In the genomic region with DNA sequence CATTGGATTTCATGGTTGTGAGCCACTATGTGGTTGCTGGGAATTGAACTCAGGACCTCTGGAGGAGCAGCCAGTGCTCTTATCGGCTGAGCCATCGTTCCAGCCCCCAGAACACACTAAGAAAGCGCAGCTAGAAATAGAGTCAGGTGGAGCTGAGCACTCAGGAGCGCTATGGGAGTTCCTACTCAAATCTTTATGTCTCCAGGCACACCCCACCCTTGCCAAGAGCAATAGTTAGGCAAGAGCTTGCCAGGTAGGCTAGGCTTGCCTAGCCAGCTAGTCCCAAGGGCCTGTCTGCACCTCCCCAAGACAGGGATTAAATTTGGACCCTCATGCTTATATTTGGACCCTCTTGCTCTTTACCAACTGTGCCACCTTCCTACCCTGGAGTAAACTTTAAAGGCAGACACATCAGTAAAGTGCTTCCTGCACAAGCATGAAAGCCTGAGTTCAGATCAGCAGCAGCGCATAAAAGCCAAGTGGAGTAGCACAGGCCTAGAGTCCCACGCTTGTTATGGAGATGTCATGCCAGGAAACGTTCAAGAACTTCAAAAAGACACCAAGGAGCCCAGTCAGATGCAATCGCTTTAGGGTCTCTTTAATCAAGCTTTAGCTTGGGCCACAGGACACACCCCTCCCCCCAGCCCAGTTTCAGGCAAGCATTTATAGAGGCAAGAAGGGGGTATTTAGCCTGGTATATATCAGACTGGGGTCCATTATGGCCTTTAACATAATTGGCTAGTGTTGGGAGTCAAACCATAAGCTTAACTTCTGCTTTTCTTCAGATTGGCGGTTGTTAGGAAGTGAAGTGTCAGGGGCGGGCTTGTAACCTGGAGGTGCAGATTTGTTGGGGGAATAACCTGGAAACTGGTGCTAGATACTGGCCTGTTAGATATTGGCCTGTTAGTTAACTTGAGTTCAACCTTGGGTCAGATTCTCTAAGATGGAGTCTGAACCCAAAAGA, we compare ENCODE assay signal across 26 mouse cellular contexts. TPM values are rescaled to one million over a fixed set of nuclear protein-coding genes. Genes with fewer than 3 reads are reported as not detected.
A peak's percentile ranks its signal among the peaks of the same experiment; 100 is the strongest.
DNase-seq lines count a peak whose midpoint lies in the region; ATAC-seq and TF ChIP-seq lines count a peak whose summit lies in the region.
"Had no signal": no experiment of that assay in that cellular context is flagged by ENCODE, and none has a peak within 500 bp of the region (broad histone marks: within the 10 kb centered on the region; RNA-seq: fewer than 3 reads in every experiment).

No protein-coding gene starts in this region.

- DNase-seq in heart, adult 11 months = peak; percentile 89
- DNase-seq in heart, adult 9 months (ENCODE audit: low spot score in 2 of 2) = no peak
- DNase-seq in 416B (ENCODE audit: low read depth) (peak; percentile 47), MEL (ENCODE audit: low read depth, low spot score) (peak; percentile 70)
- DNase-seq in gastrocnemius, postnatal 36 days = no peak
- DNase-seq: cerebellum, adult 18-20 months; cerebellum, postnatal 25 days; embryo, embryonic 11 days; gastrocnemius, postnatal 25 days; heart, postnatal 10 days; kidney, postnatal 4 days; lung, adult 18-20 months; lung, postnatal 10 days; thymus, postnatal 25 days had no signal

- H3K27ac ChIP-seq in MEL (ENCODE audit: control insufficient read depth, low read depth, low read length) = no peak overlapping the region
- peak overlapping the region; percentile 23; the same call in 1 of the 2 replicates for H3K27ac ChIP-seq in stomach, embryonic 15.5 days
- no peak overlapping the region for H3K27ac ChIP-seq in hindbrain, embryonic 13.5 days
- H3K27ac ChIP-seq: embryonic facial prominence, embryonic 13.5 days; forebrain, embryonic 12.5 days; limb, embryonic 13.5 days; midbrain, embryonic 10.5 days; neural tube, embryonic 15.5 days had no signal

- no peak for TF ChIP-seq RAD21 in MEL (IDR thresholded peaks at IDR 0.05; ENCODE audit: low read depth, low read length)

- no peaks in the 10 kb centered on the region for H3K27me3 ChIP-seq in MEL (ENCODE audit: control insufficient read depth in 1 of 2, insufficient read depth in 2 of 2, low read length in 2 of 2)
- H3K27me3 ChIP-seq in stomach, embryonic 15.5 days (replicated peaks) = no peaks in the 10 kb centered on the region
- peaks cover 17% of the 10 kb centered on the region for H3K27me3 ChIP-seq in hindbrain, embryonic 13.5 days
- H3K27me3 ChIP-seq: embryonic facial prominence, embryonic 13.5 days; limb, embryonic 13.5 days had no signal

- no peak overlapping the region for H3K4me2 ChIP-seq in stomach, embryonic 15.5 days
- no peak overlapping the region for H3K4me2 ChIP-seq in hindbrain, embryonic 13.5 days
- H3K4me2 ChIP-seq: embryonic facial prominence, embryonic 13.5 days; forebrain, embryonic 12.5 days; heart, embryonic 11.5 days; limb, embryonic 13.5 days; neural tube, embryonic 15.5 days had no signal

- H3K79me2 ChIP-seq in MEL (ENCODE audit: control insufficient read depth, insufficient read depth, low read length, poor library complexity) = peaks cover 7% of the 10 kb centered on the region

- no peak for ATAC-seq in stomach, embryonic 15.5 days (ENCODE audit: insufficient read depth, low FRiP score, low read depth)
- no peak for ATAC-seq in hindbrain, embryonic 13.5 days (ENCODE audit: low FRiP score)

- TF ChIP-seq POLR2A in MEL (IDR thresholded peaks at IDR 0.05; ENCODE audit: control insufficient read depth in 1 of 2, insufficient read depth in 1 of 2, low read depth in 1 of 2, low read length in 2 of 2, poor library complexity in 1 of 2) = no peak

- H3K4me3 ChIP-seq in MEL (ENCODE audit: control insufficient read depth in 1 of 2, insufficient read depth in 1 of 2, low read depth in 2 of 2, low read length in 2 of 2) = no peak overlapping the region
- no peak overlapping the region for H3K4me3 ChIP-seq in stomach, embryonic 15.5 days (replicated peaks)
- H3K4me3 ChIP-seq in hindbrain, embryonic 13.5 days = no peak overlapping the region
- H3K4me3 ChIP-seq: embryonic facial prominence, embryonic 13.5 days; erythroblast, embryonic 14.5 days; forebrain, embryonic 12.5 days; limb, embryonic 13.5 days; midbrain, embryonic 10.5 days; neural tube, embryonic 15.5 days had no signal

- H3K4me1 ChIP-seq in MEL (ENCODE audit: control insufficient read depth in 1 of 2, insufficient read depth in 2 of 2, low read length in 2 of 2) = peaks cover 0 to 22% of the 10 kb centered on the region in 2 experiments; a peak in 2 of 4 replicates
- H3K4me1 ChIP-seq in stomach, embryonic 15.5 days = peaks cover 4% of the 10 kb centered on the region
- peaks cover 13% of the 10 kb centered on the region for H3K4me1 ChIP-seq in hindbrain, embryonic 13.5 days (replicated peaks)
- H3K4me1 ChIP-seq: limb, embryonic 13.5 days had no signal

- no peak for TF ChIP-seq CTCF in MEL (IDR thresholded peaks at IDR 0.05 in 2 of 3, conservative IDR thresholded peaks at IDR 0.05 in 1 of 3; ENCODE audit: control insufficient read depth in 1 of 3, insufficient read depth in 1 of 3, low read depth in 2 of 3, low read length in 3 of 3, poor library complexity in 1 of 3, severe bottlenecking in 1 of 3)

- WGBS in stomach, embryonic 15.5 days = 68% methylated on average over 10 of the region's 10 CpGs
- WGBS in hindbrain, embryonic 13.5 days = 80% methylated on average over 10 of the region's 10 CpGs

- TF ChIP-seq EP300 in MEL (IDR thresholded peaks at IDR 0.05; ENCODE audit: low read depth in 1 of 2, low read length in 2 of 2) = no peak

- intact Hi-C loops in gastrocnemius, postnatal 36 days (cut with DNase I) = no loop called here

- H3K9me3 ChIP-seq in MEL (replicated peaks; ENCODE audit: insufficient read depth, low read length) = no peaks in the 10 kb centered on the region
- no peaks in the 10 kb centered on the region for H3K9me3 ChIP-seq in stomach, embryonic 15.5 days
- H3K9me3 ChIP-seq in hindbrain, embryonic 13.5 days = no peaks in the 10 kb centered on the region
- H3K9me3 ChIP-seq: embryonic facial prominence, embryonic 13.5 days; forebrain, embryonic 12.5 days; limb, embryonic 13.5 days; midbrain, embryonic 10.5 days; neural tube, embryonic 15.5 days had no signal

- no peak overlapping the region for H3K9ac ChIP-seq in MEL (ENCODE audit: control insufficient read depth, low read depth, low read length, poor library complexity, severe bottlenecking)
- no peak overlapping the region for H3K9ac ChIP-seq in stomach, embryonic 15.5 days
- H3K9ac ChIP-seq in hindbrain, embryonic 13.5 days = no peak overlapping the region
- H3K9ac ChIP-seq: embryonic facial prominence, embryonic 13.5 days; forebrain, embryonic 12.5 days; limb, embryonic 13.5 days; neural tube, embryonic 15.5 days had no signal

- H3K36me3 ChIP-seq in MEL (ENCODE audit: control insufficient read depth in 1 of 2, insufficient read depth in 2 of 2, low read length in 2 of 2) = peaks cover 0 to 17% of the 10 kb centered on the region in 2 experiments; a peak in 2 of 4 replicates
- H3K36me3 ChIP-seq in stomach, embryonic 15.5 days = no peaks in the 10 kb centered on the region
- no peaks in the 10 kb centered on the region for H3K36me3 ChIP-seq in hindbrain, embryonic 13.5 days
- H3K36me3 ChIP-seq: embryonic facial prominence, embryonic 13.5 days; forebrain, embryonic 12.5 days; limb, embryonic 13.5 days; midbrain, embryonic 10.5 days; neural tube, embryonic 15.5 days had no signal

TF ChIP-seq in MEL, 35 proteins besides CTCF, POLR2A, EP300 and RAD21:
- TF ChIP-seq UBTF (IDR thresholded peaks at IDR 0.05; ENCODE audit: borderline replicate concordance, insufficient read depth, low read depth, low read length) (no peak), GATA1 (IDR thresholded peaks at IDR 0.05; ENCODE audit: low read depth, low read length) (0 out of 2 replicates have a peak, but pooled peaks have one; percentile 6)
TF ChIP-seq in MEL: peak in this region for 1.

RNA-seq across cellular contexts. Expression of a gene that starts 2.9 kb away (rescaled TPM):
- 10.3 and 13.0 TPM in 2 replicates for total RNA-seq in MEL (2012; rRNA removed)
- 10 to 100 TPM in 1 of 2 experiments, not detected in 1; 20.8 TPM for polyA plus RNA-seq in MEL (2012; ENCODE audit: insufficient read depth in 1 of 2, insufficient read length in 2 of 2, low read depth in 1 of 2, low replicate concordance in 2 of 2, missing spikeins in 1 of 2)
- polyA plus RNA-seq in stomach, embryonic 15.5 days (2015; fragmentation: Nextera tagmentation; extraction: Ambion mirVana) = 68.3 and 73.4 TPM in 2 replicates
- total RNA-seq in gastrocnemius, postnatal 36 days (2021) = 10 to 100 TPM; 23.0 to 28.8 TPM
- 7.8 and 8.6 TPM in 2 replicates for polyA plus RNA-seq in hindbrain, embryonic 13.5 days (2015; fragmentation: Nextera tagmentation; extraction: Ambion mirVana)

RNA-seq across cellular contexts. Expression of a gene that starts 23.6 kb away (rescaled TPM):
- total RNA-seq in MEL (2012; rRNA removed) = 48.2 and 52.5 TPM in 2 replicates
- 10 to 100 TPM in 1 of 2 experiments, not detected in 1; 64.2 TPM for polyA plus RNA-seq in MEL (2012; ENCODE audit: insufficient read depth in 1 of 2, insufficient read length in 2 of 2, low read depth in 1 of 2, low replicate concordance in 2 of 2, missing spikeins in 1 of 2)
- 117 and 124 TPM in 2 replicates for polyA plus RNA-seq in stomach, embryonic 15.5 days (2015; fragmentation: Nextera tagmentation; extraction: Ambion mirVana)
- total RNA-seq in gastrocnemius, postnatal 36 days (2021) = 10 to 100 TPM; 53.4 to 54.8 TPM
- 98.2 and 102 TPM in 2 replicates for polyA plus RNA-seq in hindbrain, embryonic 13.5 days (2015; fragmentation: Nextera tagmentation; extraction: Ambion mirVana)

RNA-seq across cellular contexts. Expression of a gene that starts 23.7 kb away (rescaled TPM):
- total RNA-seq in MEL (2012; rRNA removed) = 107 and 108 TPM in 2 replicates
- 100 to 1,000 TPM in 1 of 2 experiments, not detected in 1; 169 TPM for polyA plus RNA-seq in MEL (2012; ENCODE audit: insufficient read depth in 1 of 2, insufficient read length in 2 of 2, low read depth in 1 of 2, low replicate concordance in 2 of 2, missing spikeins in 1 of 2)
- polyA plus RNA-seq in stomach, embryonic 15.5 days (2015; fragmentation: Nextera tagmentation; extraction: Ambion mirVana) = 229 and 235 TPM in 2 replicates
- 10 to 100 TPM; 64.7 to 71.3 TPM for total RNA-seq in gastrocnemius, postnatal 36 days (2021)
- polyA plus RNA-seq in hindbrain, embryonic 13.5 days (2015; fragmentation: Nextera tagmentation; extraction: Ambion mirVana) = 199 and 206 TPM in 2 replicates

RNA-seq across cellular contexts. Expression of a gene that starts 29.9 kb away (rescaled TPM):
- 0.16 TPM in 1 of 2 replicates, not detected in the other for total RNA-seq in MEL (2012; rRNA removed)
- not detected for polyA plus RNA-seq in MEL (2012; ENCODE audit: insufficient read depth in 1 of 2, insufficient read length in 2 of 2, low read depth in 1 of 2, low replicate concordance in 2 of 2, missing spikeins in 1 of 2)
- polyA plus RNA-seq in stomach, embryonic 15.5 days (2015; fragmentation: Nextera tagmentation; extraction: Ambion mirVana) = 1.1 and 1.3 TPM in 2 replicates
- total RNA-seq in gastrocnemius, postnatal 36 days (2021) = not detected
- 0.42 TPM in 1 of 2 replicates, not detected in the other for polyA plus RNA-seq in hindbrain, embryonic 13.5 days (2015; fragmentation: Nextera tagmentation; extraction: Ambion mirVana)
- total RNA-seq: adrenal gland, adult 18-20 months; gastrocnemius, postnatal 25 days; heart, postnatal 10 days; left cerebral cortex, postnatal 14 days had no signal
- polyA plus RNA-seq: erythroblast, embryonic 14.5 days; hindbrain, embryonic 11.5 days; neural tube, embryonic 15.5 days had no signal

RNA-seq across cellular contexts. Expression of a gene that starts 53.6 kb away (rescaled TPM):
- 0.08 TPM in 1 of 2 replicates, not detected in the other for total RNA-seq in MEL (2012; rRNA removed)
- under 1 TPM in 1 of 2 experiments, not detected in 1; 0.08 TPM for polyA plus RNA-seq in MEL (2012; ENCODE audit: insufficient read depth in 1 of 2, insufficient read length in 2 of 2, low read depth in 1 of 2, low replicate concordance in 2 of 2, missing spikeins in 1 of 2)
- 0.53 and 0.55 TPM in 2 replicates for polyA plus RNA-seq in stomach, embryonic 15.5 days (2015; fragmentation: Nextera tagmentation; extraction: Ambion mirVana)
- under 1 TPM in 1 of 2 experiments, not detected in 1; 0.12 TPM for total RNA-seq in gastrocnemius, postnatal 36 days (2021)
- polyA plus RNA-seq in hindbrain, embryonic 13.5 days (2015; fragmentation: Nextera tagmentation; extraction: Ambion mirVana) = 0.80 and 1.6 TPM in 2 replicates
- total RNA-seq: gastrocnemius, postnatal 25 days had no signal
- polyA plus RNA-seq: erythroblast, embryonic 14.5 days had no signal

Comparison
In these comparisons a context has a peak if more than half of its experiments do, and no peak if none do; other contexts are left out.
1. DNase-seq: peak in heart, adult 11 months (single experiment), 416B (single experiment) and MEL (single experiment); none in heart, adult 9 months (0 of 2) and gastrocnemius, postnatal 36 days (0 of 2).